Mouse (Mus musculus) forebrain, postnatal 0 days (tissue): ENCODE results near the gene Olfr1326-ps1. TPM values are rescaled to one million over a fixed set of nuclear protein-coding genes. Genes with fewer than 3 reads are reported as not detected.

ENCODE experiments used
- ATAC-seq: fragments of 200-750 bp; cut with Nextera tagmentation; 2 replicates; pipeline ENCODE4 v1.8.0; 2017; ENCODE audit warnings: mild to moderate bottlenecking, moderate library complexity
- DNase-seq: peaks from one replicate; pipeline ENCODE4 v3.0.0-alpha.2; 2015
- H3K27ac ChIP-seq: fragments of 300-500 bp; sonication (generic); 2 replicates; pipeline ENCODE4 v1.5.1; 2014; ENCODE audit warnings: low read depth, mild to moderate bottlenecking, antibody characterized with exemption, low read length, moderate library complexity, mixed read lengths
- H3K27me3 ChIP-seq: fragments of 300-500 bp; sonication (generic); 2 replicates; pipeline ENCODE4 v1.6.1; 2014; ENCODE audit warnings: mild to moderate bottlenecking, low read length, mixed read lengths; ENCODE audit not compliant: insufficient read depth
- H3K36me3 ChIP-seq: fragments of 300-500 bp; sonication (generic); 2 replicates; pipeline ENCODE4 v1.6.1; 2014; ENCODE audit warnings: mild to moderate bottlenecking, moderate library complexity; ENCODE audit not compliant: insufficient read depth
- H3K4me1 ChIP-seq: fragments of 300-500 bp; sonication (generic); 2 replicates; pipeline ENCODE4 v1.6.1; 2014; ENCODE audit warnings: antibody characterized with exemption; ENCODE audit not compliant: insufficient read depth
- H3K4me2 ChIP-seq: fragments of 300-500 bp; sonication (generic); 2 replicates; pipeline ENCODE4 v1.6.1; 2014; ENCODE audit warnings: low read depth, mild to moderate bottlenecking, moderate library complexity
- H3K4me3 ChIP-seq: fragments of 300-500 bp; sonication (generic); 2 replicates; pipeline ENCODE4 v1.5.1; 2014; ENCODE audit warnings: low read depth, low read length, mixed read lengths
- H3K9ac ChIP-seq: fragments of 300-500 bp; sonication (generic); 2 replicates; pipeline ENCODE4 v1.6.1; 2014; ENCODE audit warnings: mild to moderate bottlenecking
- H3K9me3 ChIP-seq: fragments of 300-500 bp; sonication (generic); 2 replicates; pipeline ENCODE4 v1.6.1; 2016; ENCODE audit warnings: low read length
- CTCF ChIP-seq: sonication (generic); IDR thresholded peaks from 2 replicates; pipeline ENCODE4 v1.5.1; 2016; ENCODE audit warnings: antibody characterized with exemption, control low read depth, low read depth
- whole genome bisulfite sequencing: fragments of 180-500 bp; shearing (Covaris S2); extraction: QIAGEN DNeasy Blood & Tissue Kit; methylation state at CpG from one replicate; pipeline ENCODE4 v1.1.7; 2014; 5-methylcytosine and 5-hydroxymethylcytosine counted together
- polyA plus RNA-seq: library from polyadenylated mRNA; unstranded; fragments of >200 nt; fragmentation: Nextera tagmentation; extraction: Ambion mirVana; gene quantifications from 2 replicates; pipeline ENCODE4 v1.2.1, GENCODE M21; 2015
- total RNA-seq: library from RNA; depleted of rRNA; stranded (reverse); fragments of >200 nt; gene quantifications from 2 replicates; pipeline ENCODE4 v1.2.3, GENCODE M21; 2014; rRNA removed

Gene Olfr1326-ps1
- not detected in 2 replicates for total RNA-seq
- polyA plus RNA-seq, result not detected in 2 replicates

- H3K4me3 ChIP-seq, result no peak within 1 kb of the TSS
- DNase-seq (no peak), ATAC-seq (no peak)
- no peaks in the 10 kb centered on the region for H3K27me3 ChIP-seq
- H3K27ac ChIP-seq, result no peak within 1 kb of the TSS
- no peak for TF ChIP-seq CTCF
- no peaks in the 10 kb centered on the region for H3K36me3 ChIP-seq
- H3K4me2 ChIP-seq, result no peak within 1 kb of the TSS
- H3K9ac ChIP-seq, result no peak within 1 kb of the TSS
- no peaks in the 10 kb centered on the region for H3K9me3 ChIP-seq
- H3K4me1 ChIP-seq, result no peaks in the 10 kb centered on the region
These were observed at the start of gene Olfr1326-ps1 for GRCm38 (mm10) chrX:74574788-74575187. Olfr1326-ps1 (minus strand) TSS chrX:74574888.

GRCm38 (mm10) chrX:74592379-74592778, 17.7 kb upstream of the Olfr1326-ps1 start, which contains the start of gene Olfr1325:
Olfr1325 (plus strand) TSS chrX:74592679.
- 84% methylated on average over 2 of the region's 2 CpGs for WGBS
- DNase-seq (no peak), ATAC-seq (no peak)
- no peak within 1 kb of the TSS for H3K27ac ChIP-seq
- no peaks in the 10 kb centered on the region for H3K27me3 ChIP-seq
- no peak within 1 kb of the TSS for H3K4me3 ChIP-seq
- no peaks in the 10 kb centered on the region for H3K36me3 ChIP-seq
- no peak for TF ChIP-seq CTCF
- no peaks in the 10 kb centered on the region for H3K4me1 ChIP-seq
- no peak within 1 kb of the TSS for H3K4me2 ChIP-seq
- H3K9me3 ChIP-seq, result no peaks in the 10 kb centered on the region
- H3K9ac ChIP-seq, result no peak within 1 kb of the TSS

Other genes with a start within 250 kb of the Olfr1326-ps1 start
- 109 and 143 TPM in 2 replicates for gene Plxna3, start 245.8 kb downstream of the Olfr1326-ps1 start, total RNA-seq
- 17.7 and 22.9 TPM in 2 replicates for gene Plxna3, start 245.8 kb downstream of the Olfr1326-ps1 start, polyA plus RNA-seq
- gene Lage3, start 221.3 kb downstream of the Olfr1326-ps1 start, total RNA-seq, result 62.5 and 67.3 TPM in 2 replicates
- 68.7 and 80.4 TPM in 2 replicates for gene Lage3, start 221.3 kb downstream of the Olfr1326-ps1 start, polyA plus RNA-seq
- gene Ubl4a, start 201.7 kb downstream of the Olfr1326-ps1 start, total RNA-seq, result 39.5 and 47.0 TPM in 2 replicates
- gene Ubl4a, start 201.7 kb downstream of the Olfr1326-ps1 start, polyA plus RNA-seq, result 73.9 and 77.4 TPM in 2 replicates
- gene Slc10a3, start 201.5 kb downstream of the Olfr1326-ps1 start, total RNA-seq, result 6.5 and 6.6 TPM in 2 replicates
- gene Slc10a3, start 201.5 kb downstream of the Olfr1326-ps1 start, polyA plus RNA-seq, result 4.6 and 4.8 TPM in 2 replicates
- gene Fam3a, start 181.6 kb downstream of the Olfr1326-ps1 start, total RNA-seq, result 24.5 and 33.6 TPM in 2 replicates
- 28.9 and 31.6 TPM in 2 replicates for gene Fam3a, start 181.6 kb downstream of the Olfr1326-ps1 start, polyA plus RNA-seq
- gene Ikbkg, start 181.6 kb downstream of the Olfr1326-ps1 start, total RNA-seq, result 30.6 and 41.4 TPM in 2 replicates
- 11.0 and 13.7 TPM in 2 replicates for gene Ikbkg, start 181.6 kb downstream of the Olfr1326-ps1 start, polyA plus RNA-seq
- 47.6 and 50.5 TPM in 2 replicates for gene G6pdx, start 145.7 kb downstream of the Olfr1326-ps1 start, total RNA-seq
- 45.1 and 48.8 TPM in 2 replicates for gene G6pdx, start 145.7 kb downstream of the Olfr1326-ps1 start, polyA plus RNA-seq
- 0.38 TPM in 1 of 2 replicates, not detected in the other for gene Gm6880, start 93.5 kb downstream of the Olfr1326-ps1 start, total RNA-seq
- not detected in 2 replicates for gene Gm6880, start 93.5 kb downstream of the Olfr1326-ps1 start, polyA plus RNA-seq
- not detected in 2 replicates for gene Olfr1325, start 17.8 kb upstream of the Olfr1326-ps1 start, total RNA-seq
- gene Olfr1325, start 17.8 kb upstream of the Olfr1326-ps1 start, polyA plus RNA-seq, result not detected in 2 replicates
- gene Gm5640, start 70.7 kb upstream of the Olfr1326-ps1 start, total RNA-seq, result 0.38 and 1.3 TPM in 2 replicates
- gene Gm5640, start 70.7 kb upstream of the Olfr1326-ps1 start, polyA plus RNA-seq, result 0.14 and 0.28 TPM in 2 replicates
- not detected in 2 replicates for gene Gm6890, start 166.0 kb upstream of the Olfr1326-ps1 start, total RNA-seq
- gene Gm6890, start 166.0 kb upstream of the Olfr1326-ps1 start, polyA plus RNA-seq, result not detected in 2 replicates